Comparison of ENCODE assay signal across 8 mouse cellular contexts in genomic region chr1:134093771-134094526, GRCm38 (mm10). TPM values are rescaled to one million over a fixed set of nuclear protein-coding genes. Genes with fewer than 3 reads are reported as not detected.
DNase-seq lines count a peak whose midpoint lies in the region; ATAC-seq and TF ChIP-seq lines count a peak whose summit lies in the region.

No protein-coding gene starts in this region.

- intact Hi-C loops in heart, postnatal 36 days (cut with DNase I): no loop called here

- H3K79me2 ChIP-seq in MEL (ENCODE audit: control insufficient read depth, insufficient read depth, low read length, poor library complexity): no peaks in the 10 kb centered on the region; the same call in 1 of the 2 replicates

- TF ChIP-seq POLR2A in MEL (IDR thresholded peaks at IDR 0.05; ENCODE audit: control insufficient read depth in 1 of 2, insufficient read depth in 1 of 2, low read depth in 1 of 2, low read length in 2 of 2, poor library complexity in 1 of 2): no peak

- H3K36me3 ChIP-seq in MEL (ENCODE audit: control insufficient read depth in 1 of 2, insufficient read depth in 2 of 2, low read length in 2 of 2): peaks cover 0 to 37% of the 10 kb centered on the region in 2 experiments; a peak in 2 of 4 replicates
- H3K36me3 ChIP-seq in heart, embryonic 16.5 days (ENCODE audit: control insufficient read depth, insufficient read depth): no peaks in the 10 kb centered on the region
- no peaks in the 10 kb centered on the region for H3K36me3 ChIP-seq in liver, embryonic 16.5 days (ENCODE audit: control insufficient read depth, insufficient read depth)
- no peaks in the 10 kb centered on the region for H3K36me3 ChIP-seq in neural tube, embryonic 12.5 days

- H3K4me3 ChIP-seq in MEL (ENCODE audit: control insufficient read depth in 1 of 2, insufficient read depth in 1 of 2, low read depth in 2 of 2, low read length in 2 of 2): peak overlapping the region; percentile 58 to 74; a peak in 3 of 4 replicates
- no peak overlapping the region for H3K4me3 ChIP-seq in heart, embryonic 16.5 days (ENCODE audit: low read length)
- peak overlapping the region; percentile 70 for H3K4me3 ChIP-seq in liver, embryonic 16.5 days (ENCODE audit: low read depth, low read length)
- no peak overlapping the region for H3K4me3 ChIP-seq in neural tube, embryonic 12.5 days

- H3K9me3 ChIP-seq in MEL (replicated peaks; ENCODE audit: insufficient read depth, low read length): no peaks in the 10 kb centered on the region
- H3K9me3 ChIP-seq in heart, embryonic 16.5 days (replicated peaks; ENCODE audit: control insufficient read depth, low read length): no peaks in the 10 kb centered on the region
- no peaks in the 10 kb centered on the region for H3K9me3 ChIP-seq in liver, embryonic 16.5 days (replicated peaks; ENCODE audit: control insufficient read depth, low read length)
- H3K9me3 ChIP-seq in neural tube, embryonic 12.5 days: no peaks in the 10 kb centered on the region

- H3K4me1 ChIP-seq in MEL (ENCODE audit: control insufficient read depth in 1 of 2, insufficient read depth in 2 of 2, low read length in 2 of 2): peaks cover 9 to 62% of the 10 kb centered on the region in 2 experiments
- H3K4me1 ChIP-seq in heart, embryonic 16.5 days (ENCODE audit: control insufficient read depth, insufficient read depth, low read length): peaks cover 56% of the 10 kb centered on the region
- peaks cover 80% of the 10 kb centered on the region for H3K4me1 ChIP-seq in liver, embryonic 16.5 days (ENCODE audit: control insufficient read depth, low read depth, low read length)
- H3K4me1 ChIP-seq in neural tube, embryonic 12.5 days: peaks cover 69% of the 10 kb centered on the region

- peak; percentile 74 to 75 for DNase-seq in heart, adult 18-20 months
- no peak for DNase-seq in heart, postnatal 36 days
- peak; percentile 46 for DNase-seq in MEL (ENCODE audit: low read depth, low spot score)
- DNase-seq in embryo, embryonic 10 days (ENCODE audit: low spot score): no peak

- no peak for TF ChIP-seq RAD21 in MEL (IDR thresholded peaks at IDR 0.05; ENCODE audit: low read depth, low read length)

- WGBS in heart, embryonic 16.5 days: 58% methylated on average over 13 of the region's 13 CpGs
- 42% methylated on average over 13 of the region's 13 CpGs for WGBS in liver, embryonic 16.5 days (ENCODE audit: insufficient replicate concordance)
- 68% methylated on average over 13 of the region's 13 CpGs for WGBS in neural tube, embryonic 12.5 days

- ATAC-seq in heart, embryonic 16.5 days (replicated peaks; ENCODE audit: extremely low read depth, insufficient read depth, low FRiP score): no peak
- no peak for ATAC-seq in liver, embryonic 16.5 days (ENCODE audit: low read depth)
- ATAC-seq in neural tube, embryonic 12.5 days (ENCODE audit: low FRiP score, low read depth): no peak
- ATAC-seq in erythroid progenitor cell, adult 5-6 weeks (replicated peaks; ENCODE audit: low FRiP score, poor library complexity, severe bottlenecking): no peak

- no peak; a peak in 1 of 4 replicates for TF ChIP-seq EP300 in MEL (IDR thresholded peaks at IDR 0.05; ENCODE audit: low read depth in 1 of 2, low read length in 2 of 2)

- peak overlapping the region; percentile 74 for H3K9ac ChIP-seq in MEL (ENCODE audit: control insufficient read depth, low read depth, low read length, poor library complexity, severe bottlenecking)
- H3K9ac ChIP-seq in heart, embryonic 16.5 days (ENCODE audit: low read length): peak overlapping the region; percentile 16; the same call in 1 of the 2 replicates
- peak overlapping the region; percentile 91 for H3K9ac ChIP-seq in liver, embryonic 16.5 days (ENCODE audit: low read depth, low read length)
- peak overlapping the region; percentile 52; the same call in 1 of the 2 replicates for H3K9ac ChIP-seq in neural tube, embryonic 12.5 days

- H3K4me2 ChIP-seq in heart, embryonic 16.5 days (ENCODE audit: low read depth, low read length): peak overlapping the region; percentile 80
- H3K4me2 ChIP-seq in liver, embryonic 16.5 days (ENCODE audit: low read depth, low read length): peak overlapping the region; percentile 95
- H3K4me2 ChIP-seq in neural tube, embryonic 12.5 days (replicated peaks): peak overlapping the region; percentile 68

- TF ChIP-seq CTCF in MEL (IDR thresholded peaks at IDR 0.05 in 2 of 3, conservative IDR thresholded peaks at IDR 0.05 in 1 of 3; ENCODE audit: control insufficient read depth in 1 of 3, insufficient read depth in 1 of 3, low read depth in 2 of 3, low read length in 3 of 3, poor library complexity in 1 of 3, severe bottlenecking in 1 of 3): no peak

- H3K27ac ChIP-seq in MEL (ENCODE audit: control insufficient read depth, low read depth, low read length): peak overlapping the region; percentile 79
- H3K27ac ChIP-seq in heart, embryonic 16.5 days (ENCODE audit: low read length): peak overlapping the region; percentile 96
- peak overlapping the region; percentile 99 for H3K27ac ChIP-seq in liver, embryonic 16.5 days (ENCODE audit: low read length)
- 0 out of 2 replicates have a peak overlapping the region, but pooled peaks have one; percentile 66 for H3K27ac ChIP-seq in neural tube, embryonic 12.5 days

- H3K27me3 ChIP-seq in MEL (ENCODE audit: control insufficient read depth in 1 of 2, insufficient read depth in 2 of 2, low read length in 2 of 2): no peaks in the 10 kb centered on the region
- no peaks in the 10 kb centered on the region for H3K27me3 ChIP-seq in heart, embryonic 16.5 days (ENCODE audit: control insufficient read depth, insufficient read depth, low read length)
- no peaks in the 10 kb centered on the region for H3K27me3 ChIP-seq in liver, embryonic 16.5 days (ENCODE audit: control insufficient read depth, insufficient read depth, low read depth, low read length)
- H3K27me3 ChIP-seq in neural tube, embryonic 12.5 days (replicated peaks): no peaks in the 10 kb centered on the region

TF ChIP-seq in MEL, 35 proteins besides CTCF, POLR2A, EP300 and RAD21:
- TF ChIP-seq MXI1 (IDR thresholded peaks at IDR 0.05; ENCODE audit: low read depth, low read length) (no peak), SMC3 (IDR thresholded peaks at IDR 0.05; ENCODE audit: low read depth, low read length) (no peak), UBTF (IDR thresholded peaks at IDR 0.05; ENCODE audit: borderline replicate concordance, insufficient read depth, low read depth, low read length) (no peak), MAX (IDR thresholded peaks at IDR 0.05; ENCODE audit: low read length) (no peak), ELF1 (IDR thresholded peaks at IDR 0.05; ENCODE audit: low read depth, low read length) (no peak), JUND (IDR thresholded peaks at IDR 0.05; ENCODE audit: low read depth, low read length) (no peak), MEF2A (IDR thresholded peaks at IDR 0.05; ENCODE audit: extremely low read depth, insufficient replicate concordance, low read depth, low read length, poor library complexity, severe bottlenecking) (no peak)

RNA-seq across cellular contexts. Expression of gene Btg2, which starts 15.0 kb away (rescaled TPM):
- total RNA-seq in heart, adult 18-20 months (2021): 10 to 100 TPM; 31.1 to 32.0 TPM
- 10 to 100 TPM; 26.6 to 61.0 TPM for total RNA-seq in heart, postnatal 36 days (2021)
- 2.1 and 2.7 TPM in 2 replicates for total RNA-seq in MEL (2012; rRNA removed)
- polyA plus RNA-seq in MEL (2012; ENCODE audit: insufficient read depth in 1 of 2, insufficient read length in 2 of 2, low read depth in 1 of 2, low replicate concordance in 2 of 2, missing spikeins in 1 of 2): 1 to 10 TPM in 1 of 2 experiments, not detected in 1; 3.6 TPM
- 49.5 and 50.9 TPM in 2 replicates for polyA plus RNA-seq in heart, embryonic 16.5 days (2015; fragmentation: Nextera tagmentation; extraction: Ambion mirVana)
- 107 and 109 TPM in 2 replicates for polyA plus RNA-seq in liver, embryonic 16.5 days (2015; fragmentation: Nextera tagmentation; extraction: Ambion mirVana)
- 114 and 120 TPM in 2 replicates for polyA plus RNA-seq in neural tube, embryonic 12.5 days (2016; fragmentation: Nextera tagmentation; extraction: Ambion mirVana)
- 156 and 184 TPM in 2 replicates for total RNA-seq in erythroid progenitor cell, adult 5-6 weeks (2015; ENCODE audit: low replicate concordance)
- 261 and 289 TPM in 2 replicates for total RNA-seq in erythroid progenitor cell, adult 5-6 weeks (2017; ENCODE audit: low replicate concordance)

RNA-seq across cellular contexts. Expression of gene Chit1, which starts 17.1 kb away (rescaled TPM):
- not detected for total RNA-seq in heart, adult 18-20 months (2021)
- not detected for total RNA-seq in heart, postnatal 36 days (2021)
- not detected in 2 replicates for total RNA-seq in MEL (2012; rRNA removed)
- not detected for polyA plus RNA-seq in MEL (2012; ENCODE audit: insufficient read depth in 1 of 2, insufficient read length in 2 of 2, low read depth in 1 of 2, low replicate concordance in 2 of 2, missing spikeins in 1 of 2)
- 0.31 and 0.46 TPM in 2 replicates for polyA plus RNA-seq in heart, embryonic 16.5 days (2015; fragmentation: Nextera tagmentation; extraction: Ambion mirVana)
- polyA plus RNA-seq in liver, embryonic 16.5 days (2015; fragmentation: Nextera tagmentation; extraction: Ambion mirVana): 0.19 and 0.20 TPM in 2 replicates
- polyA plus RNA-seq in neural tube, embryonic 12.5 days (2016; fragmentation: Nextera tagmentation; extraction: Ambion mirVana): 0.15 and 0.38 TPM in 2 replicates
- total RNA-seq in erythroid progenitor cell, adult 5-6 weeks (2015; ENCODE audit: low replicate concordance): 1.1 and 4.2 TPM in 2 replicates
- not detected in 2 replicates for total RNA-seq in erythroid progenitor cell, adult 5-6 weeks (2017; ENCODE audit: low replicate concordance)

RNA-seq across cellular contexts. Expression of gene Fmod, which starts 56.9 kb away (rescaled TPM):
- 1 to 10 TPM; 6.2 to 9.3 TPM for total RNA-seq in heart, adult 18-20 months (2021)
- 10 to 100 TPM in 1 of 2 experiments, 1 to 10 TPM in 1; 8.6 to 13.2 TPM for total RNA-seq in heart, postnatal 36 days (2021)
- not detected in 2 replicates for total RNA-seq in MEL (2012; rRNA removed)
- not detected for polyA plus RNA-seq in MEL (2012; ENCODE audit: insufficient read depth in 1 of 2, insufficient read length in 2 of 2, low read depth in 1 of 2, low replicate concordance in 2 of 2, missing spikeins in 1 of 2)
- polyA plus RNA-seq in heart, embryonic 16.5 days (2015; fragmentation: Nextera tagmentation; extraction: Ambion mirVana): 23.6 and 29.5 TPM in 2 replicates
- 2.2 and 3.3 TPM in 2 replicates for polyA plus RNA-seq in liver, embryonic 16.5 days (2015; fragmentation: Nextera tagmentation; extraction: Ambion mirVana)
- 16.8 and 20.5 TPM in 2 replicates for polyA plus RNA-seq in neural tube, embryonic 12.5 days (2016; fragmentation: Nextera tagmentation; extraction: Ambion mirVana)
- not detected in 2 replicates for total RNA-seq in erythroid progenitor cell, adult 5-6 weeks (2015; ENCODE audit: low replicate concordance)
- not detected in 2 replicates for total RNA-seq in erythroid progenitor cell, adult 5-6 weeks (2017; ENCODE audit: low replicate concordance)

Comparison
In these comparisons a context has a peak if more than half of its experiments do, and no peak if none do; other contexts are left out.
1. DNase-seq: peak in heart, adult 18-20 months (2 of 2) and MEL (single experiment); none in heart, postnatal 36 days (0 of 2) and embryo, embryonic 10 days (single experiment).
2. H3K4me3 ChIP-seq: peak in MEL (2 of 2) and liver, embryonic 16.5 days (single experiment); none in heart, embryonic 16.5 days (single experiment) and neural tube, embryonic 12.5 days (single experiment).
3. H3K9ac ChIP-seq: peak in every context shown above with its lines; median percentile 91 in liver, embryonic 16.5 days; 74 in MEL; 52 in neural tube, embryonic 12.5 days; 16 in heart, embryonic 16.5 days.
4. Peak in every context shown above with its lines, with median percentiles within 50 percentile points of each other: H3K27ac ChIP-seq and H3K4me2 ChIP-seq.